Mouse (Mus musculus): ENCODE results near the gene Fbxl2. TPM values are rescaled to one million over a fixed set of nuclear protein-coding genes. Genes with fewer than 3 reads are reported as not detected.

The Fbxl2 gene
- 0.98 and 1.2 TPM in 2 replicates for polyA plus RNA-seq (2015; fragmentation: Nextera tagmentation; extraction: Ambion mirVana)

GRCm38 (mm10) chr9:114046028-114046427, at the start of gene Fbxl2:
Gene Fbxl2 (minus strand): TSS chr9:114046191.

GRCm38 (mm10) chr9:114057090-114057796, 11.3 kb upstream of the Fbxl2 start, which contains the start of gene Susd5:
Gene Susd5 (plus strand): TSS chr9:114057140.

GRCm38 (mm10) chr9:113930534-113931374, 115.2 kb downstream of the Fbxl2 start, which contains the start of gene Ubp1:
Gene Ubp1 (plus strand): TSS chr9:113930934.

Other genes starting within 250 kb of the Fbxl2 start
- gene Ubp1, start 115.3 kb downstream of the Fbxl2 start, polyA plus RNA-seq (2015; fragmentation: Nextera tagmentation; extraction: Ambion mirVana): 55.7 and 60.4 TPM in 2 replicates
- 0.07 and 0.10 TPM in 2 replicates for gene Susd5, start 10.9 kb upstream of the Fbxl2 start, polyA plus RNA-seq (2015; fragmentation: Nextera tagmentation; extraction: Ambion mirVana)